Mouse (Mus musculus): ENCODE measurements around the gene D17H6S53E.

Gene D17H6S53E

GRCm38 (mm10) chr17:35126206-35126611 lies at the start of gene D17H6S53E:
Gene D17H6S53E, plus strand, starts transcription at chr17:35126373.
- DNase-seq (ENCODE audit: low spot score) = no peak

GRCm38 (mm10) chr17:35076507-35077176 lies 49.5 kb upstream of the D17H6S53E start, which contains the start of gene Ly6g6e:
Gene Ly6g6e, plus strand, starts transcription at chr17:35076902.
- no peak for DNase-seq (ENCODE audit: low spot score)

GRCm38 (mm10) chr17:35077285-35077684 lies 48.9 kb upstream of the D17H6S53E start:
- DNase-seq (ENCODE audit: low spot score) = no peak

- DNase-seq (ENCODE audit: low spot score) = no peak
These were observed 48.4 kb upstream of the D17H6S53E start, which contains the start of gene Ly6g6d for GRCm38 (mm10) chr17:35077786-35078233. Gene Ly6g6d, minus strand, starts transcription at chr17:35078065.

GRCm38 (mm10) chr17:35079778-35080177 lies 46.4 kb upstream of the D17H6S53E start:
- no peak for DNase-seq (ENCODE audit: low spot score)

- DNase-seq (ENCODE audit: low spot score) = no peak
These were observed 45.9 kb upstream of the D17H6S53E start for GRCm38 (mm10) chr17:35080248-35080647.

GRCm38 (mm10) chr17:35080710-35081109 lies 45.5 kb upstream of the D17H6S53E start:
- DNase-seq (ENCODE audit: low spot score) = no peak

GRCm38 (mm10) chr17:35082841-35083576 lies 43.2 kb upstream of the D17H6S53E start:
- no peak for DNase-seq (ENCODE audit: low spot score)

- DNase-seq (ENCODE audit: low spot score) = no peak
These were observed 42.2 kb upstream of the D17H6S53E start for GRCm38 (mm10) chr17:35083929-35084497.

GRCm38 (mm10) chr17:35085208-35085865 lies 40.8 kb upstream of the D17H6S53E start, which contains the start of gene Ly6g6f:
Gene Ly6g6f, minus strand, starts transcription at chr17:35085610.
- no peak for DNase-seq (ENCODE audit: low spot score)

- no peak for DNase-seq (ENCODE audit: low spot score)
These were observed 38.0 kb upstream of the D17H6S53E start for GRCm38 (mm10) chr17:35088151-35088550.

- DNase-seq (ENCODE audit: low spot score) = peak; percentile 72
These were observed 37.1 kb upstream of the D17H6S53E start, which contains the start of gene Abhd16a for GRCm38 (mm10) chr17:35088825-35089644. Gene Abhd16a, plus strand, starts transcription at chr17:35089263.

GRCm38 (mm10) chr17:35090166-35090932 lies 35.8 kb upstream of the D17H6S53E start:
- no peak for DNase-seq (ENCODE audit: low spot score)

GRCm38 (mm10) chr17:35092403-35093198 lies 33.6 kb upstream of the D17H6S53E start:
- no peak for DNase-seq (ENCODE audit: low spot score)

- no peak for DNase-seq (ENCODE audit: low spot score)
These were observed 31.5 kb upstream of the D17H6S53E start for GRCm38 (mm10) chr17:35094475-35095365.

- no peak for DNase-seq (ENCODE audit: low spot score)
These were observed 29.6 kb upstream of the D17H6S53E start for GRCm38 (mm10) chr17:35096597-35096996.

- no peak for DNase-seq (ENCODE audit: low spot score)
These were observed 29.0 kb upstream of the D17H6S53E start for GRCm38 (mm10) chr17:35097164-35097655.

GRCm38 (mm10) chr17:35100196-35100765 lies 25.9 kb upstream of the D17H6S53E start:
- DNase-seq (ENCODE audit: low spot score) = no peak
